8 mouse cellular contexts compared by ENCODE assay signal in genomic region chr15:98707766-98708372, GRCm38 (mm10). TPM values are rescaled to one million over a fixed set of nuclear protein-coding genes. Genes with fewer than 3 reads are reported as not detected.
DNase-seq lines count a peak whose midpoint lies in the region; ATAC-seq and TF ChIP-seq lines count a peak whose summit lies in the region.

Ccdc65 (plus strand) TSS chr15:98708207.

- ATAC-seq in forebrain, embryonic 15.5 days (replicated peaks), result no peak
- peak; percentile 71 for ATAC-seq in liver, postnatal 0 days
- ATAC-seq in neural tube, embryonic 13.5 days (ENCODE audit: low read depth), result peak; percentile 69; the same call in 1 of the 2 replicates

- intact Hi-C loops in heart, postnatal 25 days (cut with DNase I), result loop anchor here (5.0 kb wide), 1 partner anchor 89 kb away; no protein-coding TSS in a partner anchor

- peaks cover 11% of the 10 kb centered on the region; the same call in 1 of the 2 replicates for H3K27me3 ChIP-seq in forebrain, embryonic 15.5 days
- H3K27me3 ChIP-seq in liver, postnatal 0 days (ENCODE audit: insufficient read depth, low read length), result peaks cover 7% of the 10 kb centered on the region; the same call in 1 of the 2 replicates
- H3K27me3 ChIP-seq in neural tube, embryonic 13.5 days, result peaks cover 29% of the 10 kb centered on the region

- no peak for TF ChIP-seq EP300 in liver, postnatal 0 days (IDR thresholded peaks at IDR 0.05; ENCODE audit: low read depth)

- TF ChIP-seq CTCF in liver, postnatal 0 days (IDR thresholded peaks at IDR 0.05; ENCODE audit: low read depth), result peak; percentile 73

- peak; percentile 96 for DNase-seq in ES-CJ7 (ENCODE audit: low read depth, low spot score)
- peak; percentile 72 for DNase-seq in c-Kit-positive CD71-positive TER-119-positive erythroid progenitor cells, embryonic 14.5 days (ENCODE audit: low spot score)
- DNase-seq in heart, postnatal 25 days (ENCODE audit: low spot score), result peak; percentile 68
- DNase-seq in layer of hippocampus, adult 11-12 months (ENCODE audit: low spot score), result peak; percentile 93
- DNase-seq in liver, postnatal 0 days, result peak; percentile 82
- peak; percentile 93 for DNase-seq in telencephalon, adult 2 months (ENCODE audit: low read depth, low spot score)

- 0 out of 2 replicates have a peak within 1 kb of the TSS, but pooled peaks have one; percentile 28 for H3K9ac ChIP-seq in forebrain, embryonic 15.5 days (replicated peaks)
- H3K9ac ChIP-seq in liver, postnatal 0 days (replicated peaks), result peak within 1 kb of the TSS; percentile 44; the same call in 1 of the 2 replicates
- peak within 1 kb of the TSS; percentile 47 for H3K9ac ChIP-seq in neural tube, embryonic 13.5 days

- no peaks in the 10 kb centered on the region for H3K9me3 ChIP-seq in forebrain, embryonic 15.5 days
- H3K9me3 ChIP-seq in liver, postnatal 0 days (ENCODE audit: low read length), result no peaks in the 10 kb centered on the region
- no peaks in the 10 kb centered on the region for H3K9me3 ChIP-seq in neural tube, embryonic 13.5 days

- H3K36me3 ChIP-seq in forebrain, embryonic 15.5 days, result no peaks in the 10 kb centered on the region
- H3K36me3 ChIP-seq in liver, postnatal 0 days (replicated peaks; ENCODE audit: insufficient read depth, low read length), result no peaks in the 10 kb centered on the region
- no peaks in the 10 kb centered on the region for H3K36me3 ChIP-seq in neural tube, embryonic 13.5 days

- no peak within 1 kb of the TSS for H3K27ac ChIP-seq in forebrain, embryonic 15.5 days (replicated peaks)
- H3K27ac ChIP-seq in liver, postnatal 0 days (ENCODE audit: low read depth), result no peak within 1 kb of the TSS
- no peak within 1 kb of the TSS for H3K27ac ChIP-seq in neural tube, embryonic 13.5 days (replicated peaks)

- no peaks in the 10 kb centered on the region for H3K4me1 ChIP-seq in forebrain, embryonic 15.5 days
- no peaks in the 10 kb centered on the region; the same call in 1 of the 2 replicates for H3K4me1 ChIP-seq in liver, postnatal 0 days (ENCODE audit: insufficient read depth)
- peaks cover 6% of the 10 kb centered on the region for H3K4me1 ChIP-seq in neural tube, embryonic 13.5 days (replicated peaks)

- 18% methylated on average over 16 of the region's 16 CpGs for WGBS in forebrain, embryonic 15.5 days
- 16% methylated on average over 16 of the region's 16 CpGs for WGBS in liver, postnatal 0 days (ENCODE audit: insufficient replicate concordance)
- 20% methylated on average over 16 of the region's 16 CpGs for WGBS in neural tube, embryonic 13.5 days

- H3K4me2 ChIP-seq in forebrain, embryonic 15.5 days (replicated peaks), result peak within 1 kb of the TSS; percentile 45
- peak within 1 kb of the TSS; percentile 74 for H3K4me2 ChIP-seq in liver, postnatal 0 days (ENCODE audit: low read depth, low read length)
- H3K4me2 ChIP-seq in neural tube, embryonic 13.5 days, result peak within 1 kb of the TSS; percentile 52

- peak within 1 kb of the TSS; percentile 41 for H3K4me3 ChIP-seq in forebrain, embryonic 15.5 days
- H3K4me3 ChIP-seq in liver, postnatal 0 days (ENCODE audit: low read depth, low read length), result peak within 1 kb of the TSS; percentile 37; the same call in 1 of the 2 replicates
- peak within 1 kb of the TSS; percentile 34 for H3K4me3 ChIP-seq in neural tube, embryonic 13.5 days

RNA-seq across cellular contexts. Expression of gene Ccdc65, which starts in this region (rescaled TPM):
- 2.3 and 4.3 TPM in 2 replicates for polyA plus RNA-seq in forebrain, embryonic 15.5 days (2015; fragmentation: Nextera tagmentation; extraction: Ambion mirVana)
- under 1 TPM in 1 of 2 experiments, not detected in 1; 0.18 TPM for total RNA-seq in heart, postnatal 25 days (2021)
- not detected in 2 replicates for polyA plus RNA-seq in liver, postnatal 0 days (2015; fragmentation: Nextera tagmentation; extraction: Ambion mirVana)
- polyA plus RNA-seq in neural tube, embryonic 13.5 days (2015; fragmentation: Nextera tagmentation; extraction: Ambion mirVana), result 2.2 and 4.1 TPM in 2 replicates

Comparison
In these comparisons a context has a peak if more than half of its experiments do, and no peak if none do; other contexts are left out.
1. Peak in DNase-seq in heart, postnatal 25 days; RNA of the gene not detected or under 1 TPM.
2. Peak in DNase-seq, ATAC-seq, H3K4me3 ChIP-seq, H3K9ac ChIP-seq and H3K4me2 ChIP-seq in liver, postnatal 0 days; RNA of the gene not detected or under 1 TPM.